Mouse (Mus musculus) lung, adult 18-20 months (tissue): Measurements from ENCODE around the gene Hrc.
A peak's percentile ranks its signal among the peaks of the same experiment; 100 is the strongest.

ENCODE experiments used
- DNase-seq, 2 experiments: peaks; one replicate each; pipeline ENCODE4 v3.0.0; 2022; ENCODE audit warnings: mixed read lengths in 2 of 2

Hrc gene

DNA sequence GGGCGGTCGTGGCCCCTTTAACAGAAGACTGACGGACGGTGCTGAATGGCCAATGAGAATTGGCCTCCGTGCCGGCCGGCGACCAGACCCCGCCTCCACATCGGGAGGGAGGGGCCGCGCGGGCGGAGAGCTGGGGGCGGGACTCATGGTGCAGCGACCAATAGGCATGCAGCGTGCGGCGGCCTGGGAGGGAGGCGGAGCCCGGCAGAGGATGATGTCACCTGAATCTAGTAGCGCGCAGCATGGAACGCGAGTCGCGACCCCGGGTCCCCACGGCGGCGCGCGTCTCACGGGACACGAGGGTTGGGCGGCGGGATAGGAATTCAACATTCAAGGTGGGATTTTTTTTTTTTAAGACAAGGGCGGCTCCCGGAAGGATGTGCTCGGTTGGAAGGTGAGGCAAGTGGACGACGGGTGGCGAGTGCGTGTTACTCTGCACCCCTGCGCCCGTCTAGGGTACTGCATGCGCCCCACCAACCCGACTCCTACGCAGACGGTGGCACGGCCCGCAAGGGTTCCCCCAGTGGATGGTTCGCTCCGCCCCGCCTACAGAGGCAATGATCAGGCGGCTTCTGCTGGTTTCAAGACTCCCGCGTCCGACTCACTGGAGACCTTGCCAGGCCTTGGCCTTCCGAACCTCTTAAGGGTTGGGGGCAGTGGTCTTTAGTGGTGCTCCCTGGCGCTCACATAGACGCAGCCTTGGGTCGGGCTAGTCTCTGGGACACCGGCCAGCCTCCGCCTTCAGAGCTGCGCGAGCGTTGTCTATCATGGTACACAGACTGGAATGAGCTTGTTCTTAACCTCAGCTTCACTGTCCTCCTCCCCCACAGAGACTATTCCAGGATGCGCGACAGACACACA lies 32.2 kb downstream of the Hrc start:
- peak; percentile 96 to 97 for DNase-seq

DNA sequence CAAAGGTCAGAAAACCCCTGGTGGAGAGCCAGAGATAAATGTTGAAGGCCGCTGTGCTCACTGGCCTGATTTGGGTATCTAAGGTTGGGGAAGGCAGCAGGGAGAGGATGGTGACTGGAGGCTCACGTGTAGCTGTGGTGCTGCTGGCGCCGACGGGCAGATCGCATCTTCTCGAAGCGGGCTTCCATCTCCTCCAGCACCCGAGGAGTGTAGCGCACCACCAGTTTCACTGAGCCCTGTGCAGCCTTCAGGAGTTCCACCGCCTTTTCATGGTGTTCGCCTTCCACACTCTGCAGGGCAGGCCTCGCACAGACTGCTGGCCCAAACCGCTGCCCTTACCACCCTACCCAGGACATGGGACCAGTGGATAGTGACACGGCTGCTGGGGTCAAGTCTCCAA lies 33.1 kb downstream of the Hrc start:
- no peak for DNase-seq

DNA sequence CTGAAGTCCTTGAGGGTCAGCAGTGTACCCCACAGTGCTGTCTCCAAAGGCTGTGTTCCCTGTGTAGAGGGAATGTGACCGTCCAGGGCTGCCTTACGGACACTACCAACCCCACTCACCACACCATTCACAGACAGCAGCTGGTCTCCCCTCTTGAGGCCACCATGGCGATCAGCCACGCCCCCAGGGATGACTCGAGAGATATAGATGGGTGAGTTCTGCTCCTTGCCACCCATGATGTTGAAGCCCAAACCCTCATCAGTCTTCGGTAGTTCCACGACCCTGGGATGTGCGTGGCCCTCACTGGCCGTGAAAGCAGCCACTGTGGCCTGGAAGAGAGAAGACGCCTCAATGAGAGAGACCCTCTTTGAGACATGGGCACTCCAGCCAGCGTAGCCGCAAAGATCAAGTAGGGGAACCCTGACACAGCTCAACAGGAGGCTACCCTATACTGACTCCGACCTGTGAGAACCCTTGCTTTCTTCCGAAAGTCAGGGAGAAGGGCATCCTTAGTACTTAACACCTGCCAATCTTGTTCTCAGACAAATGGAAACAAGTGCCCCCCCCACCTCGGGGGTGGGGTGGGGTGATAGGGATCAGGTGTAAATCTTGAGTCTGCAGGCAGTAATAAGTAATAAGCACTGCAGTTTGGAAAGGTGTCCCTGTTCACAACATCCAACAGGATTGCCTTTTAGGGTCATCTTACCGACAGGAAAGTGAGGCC lies 34.1 kb downstream of the Hrc start:
- no peak for DNase-seq

DNA sequence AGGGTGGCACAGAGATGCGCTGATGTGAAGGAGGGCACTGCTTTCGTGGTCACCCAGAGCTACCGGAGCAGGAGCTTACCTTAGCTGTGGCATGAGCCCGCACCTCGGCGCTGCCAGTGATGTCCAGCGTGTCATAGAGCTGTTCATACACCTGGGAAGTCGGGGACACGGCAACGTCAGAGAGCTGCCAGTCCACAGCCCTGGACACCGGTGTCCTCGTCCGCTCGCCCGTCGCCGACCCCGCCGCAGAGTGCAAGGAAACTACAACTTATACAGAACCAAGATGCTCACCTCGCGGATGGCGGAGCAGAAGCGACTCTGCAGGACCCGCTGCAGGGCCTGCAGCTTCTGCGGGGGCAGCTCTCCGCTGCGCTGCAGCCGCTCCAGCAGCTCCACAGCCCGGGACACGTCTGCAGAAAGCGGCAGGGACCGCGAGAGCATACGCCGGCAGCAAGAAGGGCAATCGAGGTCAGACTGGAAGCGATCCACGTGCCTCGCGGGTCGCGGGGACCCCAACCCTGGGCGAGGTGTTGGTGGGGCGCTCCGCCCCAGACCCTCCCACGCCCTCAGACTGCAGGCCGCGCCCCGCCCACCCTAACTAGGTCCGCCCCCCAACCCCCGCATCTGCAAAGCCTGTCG lies 34.9 kb downstream of the Hrc start:
- DNase-seq: no peak

DNA sequence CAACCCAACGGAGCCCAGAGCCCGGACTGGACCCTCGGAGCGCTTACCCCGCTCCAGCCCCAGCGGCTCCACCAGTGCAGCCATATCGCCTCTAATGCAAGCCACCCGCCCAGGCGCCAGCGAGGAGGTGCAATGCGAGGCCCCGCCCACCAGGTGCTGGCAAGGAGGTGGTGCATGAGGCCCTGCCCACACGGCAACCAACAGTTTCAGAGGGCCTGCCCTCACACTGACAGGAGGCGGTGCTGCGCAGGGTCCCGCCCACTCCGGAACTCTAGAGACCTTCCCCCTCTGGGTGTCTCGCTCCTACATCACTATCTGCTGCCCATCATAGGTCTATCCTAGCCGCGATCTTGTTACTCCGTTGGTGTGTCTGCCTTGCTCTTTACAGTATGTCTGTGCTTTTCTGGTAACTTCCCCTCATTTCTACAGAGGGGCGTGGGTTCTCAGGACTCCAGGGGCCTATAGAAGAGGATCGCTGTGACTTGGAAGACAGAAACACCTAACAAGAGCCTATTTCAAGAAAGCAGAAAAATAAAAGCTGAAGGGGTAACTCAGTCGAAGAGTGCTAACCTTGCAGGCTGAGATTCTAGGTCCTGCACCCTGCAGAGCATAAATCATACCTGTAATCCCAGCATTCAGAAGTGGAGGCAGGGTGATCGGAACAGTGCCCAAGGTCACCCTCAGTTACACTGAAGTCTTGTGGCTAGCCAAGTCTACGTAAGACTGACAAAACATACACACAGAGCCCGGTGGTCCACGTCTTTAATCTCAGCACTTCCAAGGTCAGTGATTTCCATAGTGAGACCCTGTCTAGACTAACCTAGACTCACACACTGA lies 35.6 kb downstream of the Hrc start, which contains the start of gene Lin7b:
Lin7b (minus strand) TSS at position 109 of the 837 bp plus-strand sequence.
- DNase-seq: peak; percentile 91 to 93

DNA sequence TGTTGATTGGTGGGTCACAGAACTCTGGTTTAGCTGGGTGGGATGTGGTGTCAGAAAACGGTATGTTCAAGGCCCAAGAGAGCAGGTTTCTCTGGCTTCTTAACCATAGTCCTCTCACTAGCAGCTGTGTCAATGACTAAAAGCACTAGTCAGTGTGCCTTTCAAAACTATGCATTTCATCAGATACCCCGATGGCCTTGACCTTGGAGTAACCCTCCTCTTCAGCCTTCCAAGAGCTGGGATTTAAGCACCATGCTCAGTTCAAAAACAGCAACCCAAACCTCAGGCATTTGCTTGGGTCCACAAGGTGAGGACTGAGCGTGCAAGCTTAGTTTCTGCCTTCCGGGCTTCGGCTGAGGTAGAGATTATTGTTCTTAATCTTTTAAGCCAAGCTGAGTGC lies 37.3 kb downstream of the Hrc start:
- DNase-seq: no peak

DNA sequence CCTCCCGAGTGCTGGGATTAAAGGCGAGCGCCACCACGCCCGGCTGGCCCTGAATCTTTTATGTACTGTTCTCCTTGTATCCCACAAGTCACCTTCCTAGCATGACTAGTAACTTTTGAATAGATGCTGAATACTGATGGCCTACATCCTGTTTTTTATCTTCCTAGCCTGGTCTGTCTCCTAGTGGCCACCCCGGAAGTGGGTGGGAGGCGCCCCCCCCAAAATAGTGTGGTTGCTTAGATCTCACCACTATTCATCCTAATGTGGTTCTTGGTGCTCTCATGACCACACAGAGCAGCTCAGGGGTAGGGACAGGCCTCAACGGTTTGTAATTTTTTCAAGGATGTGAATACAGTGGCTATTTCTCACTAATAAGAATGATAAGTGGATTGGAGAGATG lies 39.5 kb downstream of the Hrc start:
- DNase-seq: no peak

DNA sequence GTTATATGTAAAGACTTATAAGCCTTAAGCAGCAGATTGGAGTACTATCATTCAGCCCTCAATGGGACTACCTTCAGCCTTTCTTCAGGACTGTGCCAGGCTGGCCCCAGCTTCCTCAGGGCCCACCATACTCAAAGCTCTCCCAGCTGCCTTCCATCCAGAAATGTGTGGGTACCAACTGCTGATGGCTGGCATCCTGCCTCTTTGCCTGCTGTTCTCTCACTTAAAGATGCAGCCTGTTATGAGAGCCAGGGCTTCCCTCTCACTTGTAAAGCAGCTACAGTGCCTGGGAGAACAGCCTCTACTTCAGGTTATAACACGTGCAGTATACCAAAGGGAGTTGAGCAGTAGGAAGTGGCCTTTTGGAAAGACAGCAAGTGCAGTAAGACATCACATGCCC lies 41.0 kb downstream of the Hrc start:
- no peak for DNase-seq

DNA sequence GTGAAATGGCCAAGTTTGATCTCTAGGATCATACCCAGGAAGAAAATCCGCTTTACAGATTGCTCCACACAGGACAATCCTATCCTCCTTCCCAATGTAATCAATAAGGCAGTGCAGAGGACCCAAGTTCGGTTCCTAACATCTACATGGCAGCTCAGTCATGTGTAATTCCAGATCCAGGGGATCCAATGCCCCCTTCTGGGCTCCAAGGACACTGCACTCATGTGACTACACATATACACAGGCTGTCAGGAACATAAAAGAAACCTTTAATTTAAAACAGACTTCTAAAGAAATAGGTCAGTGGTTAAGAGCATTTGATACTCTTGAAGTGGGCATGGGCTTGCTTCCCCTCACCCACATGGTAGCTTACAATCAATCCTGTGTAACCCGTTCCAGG lies 51.0 kb downstream of the Hrc start:
- no peak for DNase-seq
